Mouse (Mus musculus): ENCODE data around the gene Shisa8. TPM values are rescaled to one million over a fixed set of nuclear protein-coding genes. Genes with fewer than 3 reads are reported as not detected.
"Not testable (repeated sequence)": the region's sequence is repeated elsewhere in the genome, so short reads cannot be mapped to it uniquely, and the experiment has no call there.

Shisa8 gene
- under 1 TPM in 1 of 4 experiments, not detected in 3; 0.26 TPM for total RNA-seq (2022)

DNA sequence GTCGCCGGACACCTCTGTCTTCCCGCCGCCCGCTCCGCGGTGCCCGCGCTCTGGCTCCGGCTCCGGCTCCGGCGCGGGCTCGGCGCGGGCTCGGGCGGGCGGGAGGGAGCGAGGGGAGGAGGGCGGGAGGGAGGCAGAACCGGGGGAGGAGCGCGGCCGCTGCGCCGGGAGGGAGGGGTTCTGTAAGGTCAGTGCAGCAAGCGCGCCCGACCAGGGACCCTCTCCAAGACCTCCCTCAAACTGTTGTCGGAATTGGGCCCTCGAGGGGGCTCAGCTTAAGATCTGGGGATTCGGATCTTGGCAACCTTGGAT, at the start of gene Shisa8:
TSS of gene Shisa8 (minus strand) at position 64 of the 312 bp plus-strand sequence.
- no peak for DNase-seq (ENCODE audit: low spot score)

DNA sequence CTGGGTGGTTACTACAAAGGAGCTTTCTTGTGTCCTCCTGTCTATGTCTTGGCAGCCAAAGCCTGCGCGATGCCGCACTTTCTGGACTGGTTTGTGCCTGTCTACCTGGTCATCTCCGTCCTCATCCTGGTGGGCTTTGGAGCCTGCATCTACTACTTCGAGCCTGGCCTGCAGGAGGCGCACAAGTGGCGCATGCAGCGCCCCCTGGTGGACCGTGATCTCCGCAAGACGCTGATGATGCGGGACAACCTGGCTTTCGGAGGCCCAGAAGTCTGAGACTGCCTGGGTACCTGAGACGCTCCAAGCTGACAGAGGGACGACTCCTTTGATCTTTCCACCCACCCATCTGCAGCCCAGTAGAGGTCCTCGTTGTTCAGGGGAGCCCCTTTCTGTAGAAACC, 46.9 kb upstream of the Shisa8 start:
- peak; percentile 12 for DNase-seq (ENCODE audit: low spot score)

DNA sequence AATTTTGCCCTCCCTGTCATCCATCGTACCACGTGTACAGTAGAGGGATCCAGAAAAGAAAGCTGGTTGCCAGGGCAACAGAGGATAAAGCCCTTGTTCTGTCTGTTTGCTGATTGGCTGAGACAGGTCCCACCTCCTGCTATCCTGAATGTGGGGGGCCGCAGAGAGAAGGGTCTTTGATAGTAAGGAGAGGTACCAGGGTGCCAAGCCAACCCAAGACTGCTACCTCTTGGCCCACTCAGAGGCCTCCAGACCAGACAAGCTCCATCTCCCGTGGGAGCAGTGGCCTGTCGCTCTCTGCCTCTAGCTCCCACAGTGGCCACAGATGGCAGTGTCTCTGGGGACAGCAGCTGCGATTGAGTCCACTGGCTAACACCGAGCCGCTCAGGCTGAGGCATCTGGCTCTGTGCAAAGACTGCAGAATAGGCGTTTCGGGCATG, 43.3 kb upstream of the Shisa8 start:
- no peak for DNase-seq (ENCODE audit: low spot score)

DNA sequence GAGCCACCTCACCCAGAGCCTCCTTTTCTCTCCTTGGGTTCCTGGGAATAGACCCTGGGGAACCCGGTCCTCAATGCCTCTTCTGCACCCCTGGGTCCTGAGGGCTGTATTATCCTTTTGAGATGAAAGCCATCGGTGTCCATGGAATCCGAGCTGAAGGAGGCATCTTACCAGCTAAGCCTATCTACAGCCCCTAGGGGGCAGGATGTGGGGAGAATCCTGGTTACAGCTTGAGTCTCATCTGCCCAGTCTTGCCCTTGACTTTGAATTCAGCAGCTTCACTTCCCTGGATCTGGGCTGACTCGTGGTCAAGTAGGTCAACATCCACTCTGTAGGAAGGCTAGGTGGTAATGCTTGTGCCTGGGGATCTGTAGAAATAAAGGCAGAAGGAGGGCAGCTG, 42.6 kb upstream of the Shisa8 start:
- DNase-seq (ENCODE audit: low spot score): no peak

DNA sequence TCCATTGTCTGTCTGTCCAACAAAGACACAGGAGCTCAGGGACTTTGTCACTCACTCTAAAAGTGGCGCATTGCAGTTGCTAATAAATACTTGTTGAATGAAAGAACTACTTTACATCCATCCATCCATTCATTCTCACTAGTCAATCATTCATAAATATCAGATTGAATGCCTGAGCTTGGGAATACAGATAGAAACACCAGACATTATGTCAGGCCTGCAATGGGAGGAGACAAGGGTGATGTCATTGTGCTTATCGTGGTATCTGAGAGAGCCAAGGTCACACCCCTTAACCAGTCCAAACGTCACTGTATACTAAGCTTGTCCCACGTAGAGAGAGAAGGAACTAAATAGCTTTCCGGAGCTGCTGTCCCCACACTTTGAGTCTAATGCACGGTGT, 39.5 kb upstream of the Shisa8 start, which contains the start of gene 1500009C09Rik:
TSS of gene 1500009C09Rik (plus strand) at position 301 of the 400 bp plus-strand sequence.
- DNase-seq (ENCODE audit: low spot score): no peak

DNA sequence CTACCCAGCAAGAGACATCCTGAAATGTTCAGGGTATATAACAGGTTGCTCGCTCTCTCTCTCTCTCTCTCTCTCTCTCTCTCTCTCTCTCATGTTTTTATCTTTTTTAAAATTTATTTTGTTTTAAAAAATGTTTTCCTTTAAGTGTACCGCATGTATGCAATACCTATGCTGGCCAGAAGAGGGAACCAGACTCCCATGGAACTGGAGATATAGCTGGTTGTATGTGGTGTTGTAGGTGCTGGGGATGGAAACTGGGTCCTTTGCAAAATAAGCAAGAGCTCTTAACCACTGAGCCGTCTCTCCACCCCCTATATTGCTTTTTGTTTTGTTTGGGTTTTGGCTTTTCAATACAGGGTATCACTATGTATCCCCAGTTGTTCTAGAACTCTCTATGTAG, 39.0 kb upstream of the Shisa8 start:
- no peak for DNase-seq (ENCODE audit: low spot score)

DNA sequence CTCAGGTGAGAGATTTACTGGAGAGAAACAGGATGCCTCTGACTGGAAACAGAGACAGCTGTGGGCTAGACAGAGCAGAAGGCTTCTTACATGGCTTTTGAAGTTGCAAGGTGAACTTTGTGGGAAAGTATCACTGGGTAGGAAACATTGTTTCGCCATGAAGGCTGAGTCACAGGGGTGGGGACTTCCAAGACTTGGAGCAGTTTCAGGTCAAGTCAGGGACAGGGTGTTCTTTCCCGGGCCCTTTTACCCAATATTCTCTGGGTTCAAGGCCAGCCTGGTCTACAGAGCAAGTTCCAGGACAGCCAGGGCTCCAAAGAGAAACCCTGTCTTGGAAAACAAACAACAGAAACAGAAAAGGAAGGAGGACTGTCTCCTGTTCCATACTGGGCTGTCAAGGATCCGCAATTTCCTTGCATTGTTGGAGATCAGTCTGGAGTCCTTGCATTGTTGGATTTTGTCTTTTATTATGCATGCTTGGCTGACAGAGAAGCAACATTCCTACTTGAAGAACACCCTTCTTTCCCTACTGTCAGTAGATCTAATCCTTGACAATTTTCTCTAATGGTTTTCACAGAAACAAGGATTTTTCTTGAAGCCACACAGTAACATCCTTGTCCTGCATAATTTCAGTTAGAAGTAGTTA, 34.6 kb upstream of the Shisa8 start:
- no peak for DNase-seq (ENCODE audit: low spot score)

DNA sequence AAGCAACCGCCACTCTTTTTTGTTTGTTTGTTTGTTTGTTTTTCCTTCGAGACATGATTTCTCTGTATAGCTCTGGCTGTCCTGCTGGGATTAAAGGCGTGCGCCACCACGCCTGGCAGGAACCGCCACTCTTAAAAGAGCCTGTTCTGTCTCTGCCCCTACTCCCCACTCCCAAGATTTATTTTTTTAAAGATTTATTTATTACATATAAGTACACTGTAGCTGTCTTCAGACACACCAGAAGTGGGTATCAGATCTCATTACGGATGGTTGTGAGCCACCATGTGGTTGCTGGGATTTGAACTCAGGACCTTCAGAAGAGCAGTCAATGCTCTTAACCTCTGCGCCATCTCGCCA, 32.2 kb upstream of the Shisa8 start:
- not testable (repeated sequence) for DNase-seq (ENCODE audit: low spot score)

DNA sequence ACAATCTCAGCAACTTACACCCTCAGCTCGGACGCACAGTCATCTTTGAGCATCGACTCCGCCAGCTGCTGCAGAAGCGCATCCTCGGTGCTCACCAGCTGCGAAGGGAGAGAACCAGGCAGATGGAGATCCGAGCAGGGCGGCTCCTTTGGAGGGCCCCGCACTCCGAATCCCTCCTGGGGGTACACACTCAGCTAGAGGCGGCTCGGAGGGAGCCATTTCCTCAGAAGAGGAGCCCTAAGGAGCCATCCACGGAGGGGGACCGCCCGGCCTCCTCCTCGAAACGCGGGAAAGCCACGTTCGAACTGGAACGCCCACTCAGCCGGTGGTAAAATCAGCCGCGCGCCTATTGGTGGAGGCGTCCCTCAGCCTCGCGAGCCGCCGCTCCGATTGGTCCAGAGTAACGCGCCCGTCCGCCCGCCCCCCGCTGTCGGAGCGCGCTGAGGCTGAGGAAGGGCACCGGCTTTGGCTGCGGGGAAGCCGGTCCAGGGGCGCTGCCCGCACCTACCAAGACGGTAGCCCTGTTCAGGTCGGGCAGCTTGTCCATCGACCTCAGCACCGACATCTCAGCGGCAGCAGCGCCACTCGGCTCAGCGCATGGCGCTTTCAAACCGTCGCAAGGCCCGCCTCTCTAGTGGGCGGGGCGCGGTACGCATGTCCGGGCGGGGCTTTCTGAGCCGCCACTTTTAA, 31.6 kb upstream of the Shisa8 start, which contains the start of gene Cenpm:
TSS of gene Cenpm (minus strand) at position 634 of the 690 bp plus-strand sequence.
- peak; percentile 91 for DNase-seq (ENCODE audit: low spot score)

DNA sequence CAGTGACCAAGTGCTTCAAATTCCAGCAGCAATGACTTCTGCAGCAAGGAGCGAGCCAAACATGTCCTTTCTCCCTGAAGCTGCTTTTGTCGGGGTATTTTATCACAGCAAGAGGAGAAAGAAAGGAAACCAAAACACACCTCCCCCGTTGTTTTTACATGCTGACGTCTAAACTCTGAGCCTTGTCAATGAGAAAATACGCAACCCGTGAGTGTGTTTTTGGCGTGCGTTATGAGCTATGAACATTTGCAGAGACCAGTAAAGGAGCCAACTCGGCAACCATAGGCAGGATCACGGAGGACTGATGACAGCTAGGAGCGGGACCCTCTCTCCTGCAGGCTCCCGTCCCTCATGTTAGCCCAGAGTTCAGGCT, 31.1 kb upstream of the Shisa8 start:
- DNase-seq (ENCODE audit: low spot score): no peak

DNA sequence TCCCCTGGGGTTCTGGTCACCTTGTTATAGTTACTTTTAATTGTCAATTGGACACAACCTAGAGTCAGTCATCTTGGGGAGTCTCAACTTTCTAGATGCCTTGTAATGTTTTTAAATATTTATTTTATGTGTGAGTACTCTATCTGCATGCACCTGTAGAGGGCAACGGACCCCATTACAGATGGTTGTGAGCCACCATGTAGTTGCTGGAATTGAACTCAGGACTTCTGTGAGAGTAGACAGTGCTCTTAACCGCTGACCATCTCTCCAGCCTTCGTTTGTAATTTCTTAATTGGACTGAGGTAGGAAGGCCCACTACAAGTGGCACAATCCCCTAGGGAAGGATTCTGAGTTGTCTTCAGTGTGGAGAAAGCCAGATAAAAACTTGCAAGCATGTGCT, 30.7 kb upstream of the Shisa8 start:
- no peak for DNase-seq (ENCODE audit: low spot score)

DNA sequence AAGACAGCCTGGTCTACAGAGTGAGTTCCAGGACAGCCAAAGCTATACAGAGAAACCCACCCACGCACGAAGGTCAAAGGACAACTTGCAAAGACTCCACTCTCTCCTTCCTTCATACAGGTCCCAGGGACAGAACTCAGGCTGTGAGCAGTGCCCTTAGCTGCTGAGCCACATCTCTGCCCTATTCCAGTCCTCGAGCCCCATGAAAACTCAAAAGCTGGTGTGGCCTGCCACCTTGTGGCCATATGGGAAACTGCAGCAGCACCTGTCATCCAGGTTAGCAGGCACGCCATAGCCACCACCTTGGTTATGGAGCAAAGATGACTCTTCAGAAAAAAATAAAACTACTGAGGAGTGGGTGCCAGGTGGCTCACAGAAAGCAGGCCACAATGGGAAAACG, 23.9 kb upstream of the Shisa8 start:
- peak; percentile 78 for DNase-seq (ENCODE audit: low spot score)

DNA sequence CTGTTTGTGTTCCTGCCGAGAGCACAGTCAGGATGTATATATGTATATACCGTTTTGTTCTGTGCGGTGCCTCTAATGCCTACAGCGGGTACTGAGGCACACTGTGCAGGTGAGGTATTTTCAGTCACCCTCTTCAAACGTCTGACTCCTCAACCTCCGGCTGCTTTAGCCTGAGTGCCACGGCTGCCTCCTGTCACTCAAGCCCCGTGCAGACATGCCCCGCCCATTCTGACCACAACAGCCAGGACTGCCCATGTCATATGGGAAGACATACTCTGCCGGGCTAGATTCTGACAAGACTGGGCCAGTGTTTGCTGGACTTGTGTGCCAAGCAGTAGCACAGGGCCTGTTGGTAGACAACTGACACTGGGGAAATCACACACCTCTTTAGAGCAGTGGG, 23.0 kb upstream of the Shisa8 start:
- no peak for DNase-seq (ENCODE audit: low spot score)

DNA sequence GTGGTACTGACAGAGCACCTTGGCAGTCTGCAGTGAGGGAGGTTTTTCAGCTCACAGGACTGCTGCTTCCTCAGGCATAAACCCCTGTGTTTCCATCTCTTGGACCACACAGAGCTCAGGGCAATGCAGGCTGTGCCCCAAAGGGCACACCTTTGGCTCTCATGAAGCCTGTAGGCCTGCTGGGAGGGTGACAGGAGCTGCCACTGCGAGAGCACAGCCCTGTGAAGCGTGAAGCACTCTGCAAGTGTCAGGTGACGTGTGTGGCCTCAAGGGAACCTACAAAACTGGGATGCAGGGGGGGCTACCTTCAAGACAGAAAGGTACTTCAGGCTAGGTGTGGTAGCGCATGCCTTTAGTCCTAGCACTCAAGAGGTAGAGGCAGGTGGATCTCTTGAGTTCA, 20.0 kb upstream of the Shisa8 start:
- no peak for DNase-seq (ENCODE audit: low spot score)

DNA sequence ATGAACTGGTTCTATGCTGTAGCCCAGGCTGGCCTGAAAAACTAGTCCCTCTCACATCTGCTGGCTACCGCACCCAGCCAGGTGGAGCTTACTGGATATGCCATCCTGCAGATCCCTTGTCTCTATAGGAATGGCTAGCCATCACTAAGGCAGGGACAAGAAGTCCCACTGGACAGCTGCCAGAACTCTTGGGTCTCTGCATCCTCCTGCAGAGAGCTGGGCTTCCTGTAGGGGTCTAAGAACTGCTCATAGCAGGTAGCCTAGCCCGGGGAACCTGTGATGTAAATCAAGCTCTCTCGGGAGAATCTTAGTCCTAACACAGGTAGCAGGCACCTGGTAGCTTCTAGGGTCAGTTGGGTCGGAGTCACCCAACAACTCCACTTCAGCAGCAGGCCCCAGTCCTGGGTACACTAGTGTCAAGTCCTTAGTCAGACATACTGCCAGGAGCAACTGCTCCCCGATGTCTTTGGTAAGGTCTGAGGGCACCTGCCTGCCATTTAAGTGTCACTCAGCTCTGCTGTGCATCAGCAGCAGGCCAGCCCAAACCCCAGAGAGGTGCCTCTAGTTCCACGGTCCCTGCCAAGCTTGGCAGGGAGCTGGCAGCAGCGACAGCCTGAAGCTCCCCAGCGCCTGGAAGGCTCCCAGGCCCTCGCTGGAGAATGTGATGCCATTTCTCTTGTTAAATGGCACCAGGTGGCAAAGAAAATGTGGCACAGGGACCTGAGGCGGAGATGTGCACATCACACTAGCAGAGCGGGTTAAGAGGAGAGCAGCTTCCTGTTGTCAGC, 19.2 kb upstream of the Shisa8 start:
- DNase-seq (ENCODE audit: low spot score): no peak

DNA sequence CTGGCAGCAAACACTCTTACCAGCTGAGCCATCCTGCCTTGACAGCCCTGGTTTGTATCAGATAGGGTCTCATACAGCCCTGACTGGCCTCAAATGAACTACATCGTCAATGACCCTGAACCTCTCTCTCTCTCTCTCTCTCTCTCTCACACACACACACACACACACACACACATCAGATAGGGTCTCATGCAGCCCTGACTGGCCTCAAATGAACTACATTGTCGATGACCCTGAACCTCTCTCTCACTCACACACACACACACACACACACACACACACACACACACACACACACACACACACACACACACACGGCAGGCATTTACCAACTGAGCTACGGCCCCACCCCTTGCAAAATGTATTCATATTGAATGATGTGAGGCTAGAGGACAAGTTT, 18.5 kb upstream of the Shisa8 start:
- no peak for DNase-seq (ENCODE audit: low spot score)

DNA sequence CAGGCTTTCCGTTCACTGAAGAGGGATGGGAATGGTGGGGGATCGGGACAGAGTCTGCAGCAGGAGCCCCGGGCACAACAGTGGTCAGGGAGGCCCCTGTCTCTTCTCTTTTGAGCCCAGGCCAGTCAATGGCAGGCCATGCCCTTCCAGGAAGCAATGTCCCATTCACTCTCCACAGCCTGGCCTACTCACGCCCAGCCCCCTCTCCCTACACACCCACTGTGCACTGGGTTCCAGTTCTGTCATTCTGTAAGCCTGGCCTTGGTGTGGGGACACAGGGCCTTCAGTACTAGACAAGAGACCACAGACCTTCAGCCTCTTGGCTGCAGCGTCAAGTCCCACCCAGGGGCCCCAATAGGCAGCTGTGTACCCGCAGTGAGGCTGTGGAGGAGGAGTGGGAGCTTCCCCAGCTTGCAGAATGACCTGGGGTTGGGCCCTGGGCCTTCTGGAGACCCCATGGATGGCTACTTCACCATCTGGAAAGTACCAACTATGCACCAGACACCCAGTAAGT, 17.5 kb upstream of the Shisa8 start:
- DNase-seq (ENCODE audit: low spot score): no peak

DNA sequence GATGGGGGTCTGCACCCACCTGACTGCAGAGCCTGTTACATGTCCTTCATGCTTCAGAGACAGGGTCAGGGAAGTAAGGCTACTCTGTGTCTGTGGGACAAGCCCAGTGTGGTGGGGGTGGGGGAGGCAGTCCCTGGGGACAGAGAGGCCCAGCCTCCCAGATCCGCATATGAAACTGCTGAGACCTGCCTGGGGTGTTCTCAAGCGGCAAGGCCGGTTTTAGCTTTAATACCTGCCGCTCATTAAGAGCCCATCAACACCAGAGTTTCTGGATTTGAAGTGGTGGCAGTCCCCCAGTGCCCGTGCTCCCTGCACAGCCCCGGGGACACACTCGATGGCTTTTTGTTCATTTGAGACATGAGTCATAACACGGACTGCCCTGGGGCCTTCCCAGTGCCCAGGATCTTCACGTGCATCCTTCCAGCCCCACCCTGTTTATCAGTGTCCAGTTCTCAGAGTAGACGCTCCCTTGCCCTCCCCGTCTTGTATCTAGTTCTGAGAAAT, 17.0 kb upstream of the Shisa8 start:
- no peak for DNase-seq (ENCODE audit: low spot score)

DNA sequence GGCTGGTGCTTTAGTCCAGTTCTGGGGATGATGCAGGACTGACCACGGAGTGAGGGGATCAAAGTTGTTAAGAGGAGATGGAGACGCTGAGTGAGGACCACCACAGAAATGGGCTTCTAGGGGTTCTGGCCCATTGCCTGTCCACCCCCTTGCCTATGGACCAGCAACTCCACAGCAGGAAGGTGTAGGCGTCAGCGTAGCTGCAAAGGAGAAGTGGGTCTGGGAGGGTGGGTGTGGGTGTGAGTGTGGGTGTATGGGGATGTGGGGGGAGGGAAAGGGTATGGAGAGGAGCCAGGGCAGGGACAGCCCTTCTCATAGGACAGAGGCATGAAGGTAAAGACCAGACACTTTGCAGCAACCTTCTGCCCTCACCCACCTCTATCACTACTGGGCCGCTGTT, 13.2 kb upstream of the Shisa8 start:
- no peak for DNase-seq (ENCODE audit: low spot score)

DNA sequence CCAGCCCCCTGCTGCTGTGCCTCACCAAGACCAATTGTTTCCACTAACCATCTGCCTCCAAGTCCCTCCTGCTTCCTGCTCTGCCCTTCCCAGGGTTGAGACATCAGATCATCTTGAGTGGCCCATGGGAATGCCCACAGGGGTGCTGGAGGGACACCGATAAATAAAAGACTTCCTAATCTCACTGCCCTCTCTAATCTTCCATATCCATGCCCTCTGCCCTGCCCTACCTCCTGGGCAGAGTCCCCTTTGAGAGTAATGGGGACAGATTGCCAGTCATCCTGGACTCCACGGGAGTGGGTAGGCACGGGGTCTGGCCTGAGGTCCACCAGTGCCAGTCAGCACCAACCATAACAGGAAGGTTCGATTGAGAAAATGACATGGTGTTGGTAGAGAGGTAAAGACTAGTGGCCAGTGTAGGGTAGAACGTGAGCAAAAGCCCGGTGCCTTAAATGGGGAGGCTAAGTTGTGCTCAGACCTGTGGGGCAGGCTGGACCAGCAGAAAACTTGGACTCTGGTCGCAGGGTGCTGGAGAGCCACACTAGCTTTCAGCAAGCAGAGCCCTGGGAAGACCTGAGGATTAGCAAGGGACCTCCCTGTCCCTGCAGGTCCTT, 12.1 kb upstream of the Shisa8 start:
- DNase-seq (ENCODE audit: low spot score): no peak

DNA sequence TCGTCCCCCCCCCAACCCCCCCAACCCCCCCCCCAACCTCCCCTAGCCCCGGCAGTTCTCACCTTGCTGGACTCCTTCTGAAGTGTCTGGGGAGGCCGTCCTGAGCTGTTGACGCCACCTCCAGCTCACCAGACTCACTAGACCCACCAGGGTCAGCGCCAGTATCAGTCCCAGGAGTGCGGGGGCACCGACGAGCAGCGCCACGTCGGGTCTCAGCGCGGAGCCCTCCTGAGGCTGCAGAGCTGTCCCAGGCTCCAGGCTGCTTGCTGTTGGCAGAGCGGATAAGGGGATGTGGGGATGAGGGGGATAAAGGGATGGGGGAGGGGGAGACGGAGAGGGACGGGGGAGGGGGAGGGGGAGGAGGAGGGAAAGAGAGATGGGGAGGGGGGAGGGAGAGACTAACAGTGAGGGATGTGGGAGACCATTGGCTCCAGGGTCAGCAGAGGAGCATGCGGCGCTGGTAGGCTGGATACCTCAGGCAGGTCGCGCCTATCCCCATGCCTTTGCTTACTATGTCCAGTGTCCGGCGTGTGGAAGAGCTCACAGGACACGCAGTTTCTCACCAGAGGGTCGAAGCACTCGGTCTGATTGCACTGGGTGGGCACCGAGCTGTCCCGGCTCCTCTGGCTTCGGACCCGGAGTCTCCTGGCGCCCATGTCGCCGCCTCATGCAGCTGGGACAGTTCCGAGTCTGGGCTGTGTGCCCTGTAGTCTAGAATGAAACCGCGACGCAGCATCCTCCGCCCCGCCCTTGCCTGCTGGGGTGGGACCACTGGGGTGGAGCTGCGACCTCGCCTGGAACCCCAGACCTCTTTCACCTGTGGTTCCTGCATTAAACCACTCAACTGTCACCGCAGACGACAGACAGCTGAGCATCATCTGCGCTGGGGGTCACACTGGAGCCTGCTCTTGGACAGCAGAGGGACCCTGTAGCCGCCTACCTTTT, 11.3 kb upstream of the Shisa8 start, which contains the start of gene Tnfrsf13c:
TSS of gene Tnfrsf13c (minus strand) at position 713 of the 945 bp plus-strand sequence.
- no peak for DNase-seq (ENCODE audit: low spot score)
